Mouse (Mus musculus): ENCODE measurements at regions not wholly inside any gene's neighbourhood (a gene's known extent, or its start where the extent isn't known, plus 50 kb on each side); places are given as distances from the start of the nearest gene placed in this dataset.
A peak's percentile ranks its signal among the peaks of the same experiment; 100 is the strongest.
"Not testable (repeated sequence)": the region's sequence is repeated elsewhere in the genome, so short reads cannot be mapped to it uniquely, and the experiment has no call there.

DNA sequence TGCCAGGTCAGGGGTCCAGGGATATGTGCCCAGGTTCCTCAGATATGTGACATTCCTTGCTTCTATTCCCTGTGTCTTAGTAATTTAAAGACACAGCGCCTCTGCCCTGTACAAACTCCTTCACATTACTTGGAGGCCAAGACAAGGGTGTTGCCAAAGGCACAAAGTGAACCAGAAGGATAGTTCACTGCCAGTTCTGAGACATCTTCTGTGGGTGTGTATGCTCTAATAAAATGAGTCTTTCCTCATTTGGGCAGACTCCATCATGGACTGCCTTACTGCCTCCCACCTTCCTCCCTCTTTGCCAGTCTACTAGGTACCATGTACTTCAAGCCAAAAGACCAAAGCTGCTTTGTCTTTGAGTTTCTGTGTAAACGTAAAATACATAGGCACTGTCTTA lies 65.8 kb upstream of the Rmdn2 start:
- Histone ChIP-seq H3K9ac (replicated peaks; ENCODE audit: low read length) (no peak overlapping the region), H3K27ac (replicated peaks; ENCODE audit: low read depth, low read length) (no peak overlapping the region), H3K9me3 (ENCODE audit: control insufficient read depth, low read length) (no peaks in the 10 kb centered on the region), H3K36me3 (ENCODE audit: control insufficient read depth, insufficient read depth, low read length) (no peaks in the 10 kb centered on the region), H3K4me2 (ENCODE audit: low read length) (no peak overlapping the region), H3K4me1 (ENCODE audit: control insufficient read depth, insufficient read depth, low read length) (no peaks in the 10 kb centered on the region), H3K4me3 (replicated peaks; ENCODE audit: low read depth, low read length) (no peak overlapping the region), H3K27me3 (ENCODE audit: control insufficient read depth, insufficient read depth, low read length) (no peaks in the 10 kb centered on the region)
- ATAC-seq (ENCODE audit: low FRiP score, low TSS enrichment) (no peak), DNase-seq (no peak)
- WGBS, result 94% methylated on average over 2 of the region's 2 CpGs

- Histone ChIP-seq H3K4me2 (ENCODE audit: low read length) (no peak overlapping the region), H3K27ac (replicated peaks; ENCODE audit: low read depth, low read length) (no peak overlapping the region), H3K4me3 (replicated peaks; ENCODE audit: low read depth, low read length) (no peak overlapping the region), H3K4me1 (ENCODE audit: control insufficient read depth, insufficient read depth, low read length) (no peaks in the 10 kb centered on the region), H3K9me3 (ENCODE audit: control insufficient read depth, low read length) (no peaks in the 10 kb centered on the region), H3K36me3 (ENCODE audit: control insufficient read depth, insufficient read depth, low read length) (no peaks in the 10 kb centered on the region), H3K27me3 (ENCODE audit: control insufficient read depth, insufficient read depth, low read length) (no peaks in the 10 kb centered on the region), H3K9ac (replicated peaks; ENCODE audit: low read length) (no peak overlapping the region)
- ATAC-seq (ENCODE audit: low FRiP score, low TSS enrichment), result no peak
- WGBS, result 67% methylated on average over 2 of the region's 2 CpGs
- peak; percentile 18 for DNase-seq
Observed at GRCm38 (mm10) chr17:79547075-79547474, 64.6 kb upstream of the Rmdn2 start.

- no peak overlapping the region for H3K9ac ChIP-seq (replicated peaks; ENCODE audit: low read length)
- no peaks in the 10 kb centered on the region for H3K36me3 ChIP-seq (ENCODE audit: control insufficient read depth, insufficient read depth, low read length)
- no peaks in the 10 kb centered on the region for H3K4me1 ChIP-seq (ENCODE audit: control insufficient read depth, insufficient read depth, low read length)
- WGBS, result 90% methylated on average over 3 of the region's 3 CpGs
- no peak overlapping the region for H3K27ac ChIP-seq (replicated peaks; ENCODE audit: low read depth, low read length)
- DNase-seq (no peak), ATAC-seq (ENCODE audit: low FRiP score, low TSS enrichment) (no peak)
- H3K9me3 ChIP-seq (ENCODE audit: control insufficient read depth, low read length), result no peaks in the 10 kb centered on the region
- H3K4me2 ChIP-seq (ENCODE audit: low read length), result no peak overlapping the region
- no peaks in the 10 kb centered on the region for H3K27me3 ChIP-seq (ENCODE audit: control insufficient read depth, insufficient read depth, low read length)
- no peak overlapping the region for H3K4me3 ChIP-seq (replicated peaks; ENCODE audit: low read depth, low read length)
Observed at GRCm38 (mm10) chr17:79547524-79547923, 64.1 kb upstream of the Rmdn2 start.

DNA sequence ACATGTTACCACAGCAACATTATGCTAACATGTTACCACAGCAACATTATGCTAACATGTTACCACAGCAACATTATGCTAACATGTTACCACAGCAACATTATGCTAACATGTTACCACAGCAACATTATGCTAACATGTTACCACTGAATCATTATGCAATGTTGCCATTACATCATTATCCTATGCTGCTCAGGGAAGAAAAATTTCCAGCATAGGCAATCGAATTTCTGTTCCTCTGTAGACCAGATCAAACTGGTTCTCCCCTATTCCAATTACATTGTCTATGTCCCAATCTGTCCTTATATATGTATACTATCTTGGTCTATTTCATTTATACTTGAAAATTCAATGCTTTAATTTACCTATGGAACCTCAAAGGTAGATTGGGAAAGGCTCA lies 61.3 kb upstream of the Rmdn2 start:
- 54% methylated on average over 1 of the region's 1 CpGs for WGBS

DNA sequence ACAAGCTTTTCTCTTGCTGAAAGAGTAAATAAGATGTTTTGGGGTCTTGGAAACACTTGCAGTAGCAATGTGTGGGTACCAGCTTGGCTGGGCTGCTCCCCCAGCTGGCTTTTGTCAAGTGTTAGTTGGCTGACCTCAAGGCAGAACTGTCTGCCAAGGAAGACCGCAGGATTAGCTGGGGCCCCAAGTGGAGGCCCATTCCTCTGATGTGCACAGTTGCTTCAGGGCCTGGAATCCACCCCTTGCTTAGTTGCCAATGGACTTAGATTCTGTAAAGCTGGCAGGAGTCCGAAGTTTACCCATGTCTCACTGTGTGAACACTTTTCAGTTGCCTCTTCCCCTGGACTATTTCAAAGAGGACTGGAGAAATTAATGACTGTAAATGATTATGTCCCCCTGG lies 57.8 kb upstream of the Rmdn2 start:
- DNase-seq, result no peak
- Histone ChIP-seq H3K36me3 (ENCODE audit: control insufficient read depth, insufficient read depth, low read length) (no peaks in the 10 kb centered on the region), H3K9ac (replicated peaks; ENCODE audit: low read length) (no peak overlapping the region), H3K4me2 (ENCODE audit: low read length) (no peak overlapping the region), H3K4me3 (replicated peaks; ENCODE audit: low read depth, low read length) (no peak overlapping the region), H3K27ac (replicated peaks; ENCODE audit: low read depth, low read length) (no peak overlapping the region), H3K9me3 (ENCODE audit: control insufficient read depth, low read length) (no peaks in the 10 kb centered on the region), H3K27me3 (ENCODE audit: control insufficient read depth, insufficient read depth, low read length) (no peaks in the 10 kb centered on the region), H3K4me1 (ENCODE audit: control insufficient read depth, insufficient read depth, low read length) (no peaks in the 10 kb centered on the region)
- no peak for ATAC-seq (ENCODE audit: low FRiP score, low TSS enrichment)
- WGBS, result 83% methylated on average over 2 of the region's 2 CpGs

More for the DNA sequence above, 61.3 kb upstream of the Rmdn2 start:
- H3K27ac ChIP-seq (replicated peaks; ENCODE audit: low read depth, low read length); ATAC-seq (ENCODE audit: low FRiP score, low TSS enrichment); H3K9me3 ChIP-seq (ENCODE audit: control insufficient read depth, low read length); H3K4me2 ChIP-seq (ENCODE audit: low read length); H3K27me3 ChIP-seq (ENCODE audit: control insufficient read depth, insufficient read depth, low read length); H3K4me1 ChIP-seq (ENCODE audit: control insufficient read depth, insufficient read depth, low read length); H3K9ac ChIP-seq (replicated peaks; ENCODE audit: low read length); H3K4me3 ChIP-seq (replicated peaks; ENCODE audit: low read depth, low read length); H3K36me3 ChIP-seq (ENCODE audit: control insufficient read depth, insufficient read depth, low read length); DNase-seq: not testable (repeated sequence)

- ATAC-seq (ENCODE audit: low FRiP score, low TSS enrichment) (no peak), DNase-seq (no peak)
- no peak overlapping the region for H3K27ac ChIP-seq (replicated peaks; ENCODE audit: low read depth, low read length)
- WGBS, result 78% methylated on average over 1 of the region's 1 CpGs
- no peaks in the 10 kb centered on the region for H3K4me1 ChIP-seq (ENCODE audit: control insufficient read depth, insufficient read depth, low read length)
- H3K36me3 ChIP-seq (ENCODE audit: control insufficient read depth, insufficient read depth, low read length), result no peaks in the 10 kb centered on the region
- H3K4me3 ChIP-seq (replicated peaks; ENCODE audit: low read depth, low read length), result no peak overlapping the region
- peaks cover 7% of the 10 kb centered on the region; the same call in 1 of the 2 replicates for H3K9me3 ChIP-seq (ENCODE audit: control insufficient read depth, low read length)
- H3K4me2 ChIP-seq (ENCODE audit: low read length), result no peak overlapping the region
- no peaks in the 10 kb centered on the region for H3K27me3 ChIP-seq (ENCODE audit: control insufficient read depth, insufficient read depth, low read length)
- H3K9ac ChIP-seq (replicated peaks; ENCODE audit: low read length), result no peak overlapping the region
Observed at GRCm38 (mm10) chr17:79555593-79555992, 56.1 kb upstream of the Rmdn2 start.
